Mouse (Mus musculus): ENCODE measurements at regions not wholly inside any gene's neighbourhood (a gene's known extent, or its start where the extent isn't known, plus 50 kb on each side); places are given as distances from the start of the nearest gene placed in this dataset.

- ChIA-PET POLR2A (no interaction called here), CTCF (no interaction called here)
These were observed 121.2 kb upstream of the Pter start for GRCm38 (mm10) chr2:12802667-12803066.

GRCm38 (mm10) chr2:12805096-12805495, 118.7 kb upstream of the Pter start:
- ChIA-PET CTCF (interaction anchor here in 1 of 4 experiments (0.6 kb wide), 1 partner anchor 98 kb away, joined by 4 read pairs; no protein-coding TSS in a partner anchor), POLR2A (no interaction called here)

- CTCF ChIA-PET, result interaction anchor here in 1 of 4 experiments (0.5 kb wide), 1 partner anchor 9 kb away, joined by 5 read pairs; no protein-coding TSS in a partner anchor
- POLR2A ChIA-PET, result no interaction called here
These were observed 115.4 kb upstream of the Pter start for GRCm38 (mm10) chr2:12808466-12808865.

GRCm38 (mm10) chr2:12815339-12815738, 108.5 kb upstream of the Pter start:
- ChIA-PET POLR2A (no interaction called here), CTCF (interaction anchor here in 1 of 4 experiments (0.6 kb wide), 1 partner anchor 201 kb away, joined by 4 read pairs; no protein-coding TSS in a partner anchor)

- ChIA-PET POLR2A (no interaction called here), CTCF (no interaction called here)
These were observed 97.9 kb upstream of the Pter start for GRCm38 (mm10) chr2:12825902-12826301.

GRCm38 (mm10) chr2:12833579-12833978, 90.3 kb upstream of the Pter start:
- ChIA-PET CTCF (no interaction called here), POLR2A (interaction anchor here in 1 of 4 experiments (0.6 kb wide), 1 partner anchor 113 kb away, joined by 3 read pairs; no protein-coding TSS in a partner anchor)

- ChIA-PET POLR2A (interaction anchor here in 1 of 4 experiments (0.6 kb wide), 1 partner anchor 34 kb away, joined by 5 read pairs; no protein-coding TSS in a partner anchor), CTCF (no interaction called here)
These were observed 57.3 kb upstream of the Pter start for GRCm38 (mm10) chr2:12866543-12866942.

GRCm38 (mm10) chr2:12868772-12869171, 55.1 kb upstream of the Pter start:
- CTCF ChIA-PET, result no interaction called here

More at GRCm38 (mm10) chr2:12868772-12869171, 55.1 kb upstream of the Pter start:
- POLR2A ChIA-PET, result no interaction called here

Data from embryonic stem cell, embryonic (primary cell).